Mouse (Mus musculus): ENCODE results near the gene Vax1. TPM values are rescaled to one million over a fixed set of nuclear protein-coding genes. Genes with fewer than 3 reads are reported as not detected.

The Vax1 gene
- polyA plus RNA-seq, 1 experiment from 2014 or later: not detected

DNA sequence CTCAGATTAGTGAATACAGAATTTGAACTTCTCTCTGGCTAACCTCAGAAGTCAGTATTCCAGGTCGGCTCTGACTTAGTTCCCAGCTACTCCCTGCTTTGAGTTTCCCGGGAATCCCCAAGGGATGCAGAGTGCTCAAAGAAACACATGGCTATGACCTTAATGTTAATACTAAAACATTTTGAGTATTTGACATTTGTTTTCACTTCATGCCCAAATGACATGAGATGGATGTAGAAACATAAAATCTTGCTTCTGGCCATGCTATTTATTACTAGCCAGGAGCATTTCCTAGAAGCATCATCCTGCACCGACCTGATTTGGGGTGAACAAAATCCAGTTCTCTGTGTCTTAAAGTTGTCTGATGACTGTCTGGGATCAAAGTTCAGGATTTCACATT, 2.9 kb upstream of the Vax1 start:
- 1% methylated on average over 3 of the region's 3 CpGs for WGBS
- Histone ChIP-seq H3K4me3 (ENCODE audit: low read depth, low read length) (no peak overlapping the region), H3K4me2 (ENCODE audit: low read length) (no peak overlapping the region), H3K36me3 (ENCODE audit: control insufficient read depth, insufficient read depth, low read length) (no peaks in the 10 kb centered on the region), H3K27me3 (replicated peaks; ENCODE audit: control insufficient read depth, insufficient read depth, low read length) (peaks cover 98% of the 10 kb centered on the region), H3K4me1 (replicated peaks; ENCODE audit: control insufficient read depth, insufficient read depth, low read length) (peaks cover 11% of the 10 kb centered on the region; the same call in 1 of the 2 replicates), H3K9ac (ENCODE audit: low read length) (no peak overlapping the region), H3K9me3 (ENCODE audit: control insufficient read depth, low read length) (no peaks in the 10 kb centered on the region), H3K27ac (ENCODE audit: low read depth) (no peak overlapping the region)
- DNase-seq (ENCODE audit: low spot score): no peak
- ATAC-seq (replicated peaks; ENCODE audit: low FRiP score, low TSS enrichment, low read depth): no peak

DNA sequence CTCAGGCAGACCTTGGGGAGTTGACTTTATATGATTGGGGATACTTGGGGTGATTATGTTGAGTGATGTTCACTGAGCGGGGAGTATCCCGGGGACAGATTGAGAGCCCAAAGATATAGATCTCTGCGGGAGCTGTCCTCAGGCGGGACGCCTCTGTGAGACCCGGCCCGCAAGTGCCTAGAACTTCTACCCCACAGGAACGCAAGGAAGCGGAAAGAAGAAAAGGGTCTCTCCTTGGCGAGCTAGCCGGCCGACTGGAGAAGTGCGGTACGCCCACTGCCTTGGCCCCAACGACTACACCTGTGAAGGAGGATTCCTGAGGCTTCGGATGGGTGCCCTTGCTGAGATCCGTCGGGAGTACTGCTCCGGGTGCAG, 2.0 kb upstream of the Vax1 start:
- no peaks in the 10 kb centered on the region for H3K36me3 ChIP-seq (ENCODE audit: control insufficient read depth, insufficient read depth, low read length)
- H3K4me3 ChIP-seq (ENCODE audit: low read depth, low read length): no peak overlapping the region
- ATAC-seq (replicated peaks; ENCODE audit: low FRiP score, low TSS enrichment, low read depth): no peak
- no peak overlapping the region for H3K9ac ChIP-seq (ENCODE audit: low read length)
- no peak overlapping the region for H3K27ac ChIP-seq (ENCODE audit: low read depth)
- peak; percentile 65 for DNase-seq (ENCODE audit: low spot score)
- H3K9me3 ChIP-seq (ENCODE audit: control insufficient read depth, low read length): no peaks in the 10 kb centered on the region
- peaks cover 100% of the 10 kb centered on the region for H3K27me3 ChIP-seq (replicated peaks; ENCODE audit: control insufficient read depth, insufficient read depth, low read length)
- no peak overlapping the region for H3K4me2 ChIP-seq (ENCODE audit: low read length)
- WGBS: 1% methylated on average over 19 of the region's 19 CpGs
- peaks cover 12% of the 10 kb centered on the region; the same call in 1 of the 2 replicates for H3K4me1 ChIP-seq (replicated peaks; ENCODE audit: control insufficient read depth, insufficient read depth, low read length)

DNA sequence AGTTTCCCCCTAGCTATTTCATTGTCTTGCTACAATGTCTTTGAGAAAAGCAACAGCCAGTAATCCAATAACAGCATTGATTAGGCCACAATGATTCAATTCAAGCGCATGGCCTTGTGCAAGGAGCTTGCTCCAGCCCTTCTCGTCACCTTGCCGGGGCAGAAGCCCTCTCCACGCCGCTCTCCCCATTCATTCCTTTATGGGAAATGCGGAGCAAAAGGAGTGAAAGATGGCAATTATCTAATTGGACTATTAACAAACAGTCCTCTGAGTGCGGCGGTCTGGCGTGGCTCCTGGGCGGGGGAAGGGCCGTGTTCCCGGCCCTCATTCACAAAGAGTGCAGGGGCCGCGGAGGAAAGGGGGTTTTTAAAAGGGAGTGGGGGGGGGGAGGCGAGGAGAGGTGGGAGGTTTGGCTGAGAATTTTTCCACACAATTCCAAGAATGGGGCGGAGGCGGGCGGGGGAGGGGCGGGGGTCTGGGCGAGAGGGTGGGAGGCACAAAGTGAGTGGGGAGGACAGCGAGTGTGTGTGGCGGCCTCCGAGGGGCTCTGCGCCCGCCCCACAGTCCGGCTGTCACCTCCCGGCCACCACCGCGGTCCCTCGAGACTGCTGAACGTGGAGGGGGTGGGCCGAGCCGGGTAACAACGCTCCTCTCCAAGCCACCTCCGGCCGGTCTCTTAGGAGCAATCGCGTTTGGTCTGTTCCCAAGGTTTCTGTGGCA, 1.5 kb upstream of the Vax1 start:
- no peak overlapping the region for H3K4me3 ChIP-seq (ENCODE audit: low read depth, low read length)
- no peaks in the 10 kb centered on the region for H3K9me3 ChIP-seq (ENCODE audit: control insufficient read depth, low read length)
- ATAC-seq (replicated peaks; ENCODE audit: low FRiP score, low TSS enrichment, low read depth) (no peak), DNase-seq (ENCODE audit: low spot score) (no peak)
- peaks cover 100% of the 10 kb centered on the region for H3K27me3 ChIP-seq (replicated peaks; ENCODE audit: control insufficient read depth, insufficient read depth, low read length)
- no peaks in the 10 kb centered on the region for H3K36me3 ChIP-seq (ENCODE audit: control insufficient read depth, insufficient read depth, low read length)
- H3K4me2 ChIP-seq (ENCODE audit: low read length): no peak overlapping the region
- no peak overlapping the region for H3K27ac ChIP-seq (ENCODE audit: low read depth)
- H3K9ac ChIP-seq (ENCODE audit: low read length): no peak overlapping the region
- under 1% methylated on average over 38 of the region's 38 CpGs for WGBS
- H3K4me1 ChIP-seq (replicated peaks; ENCODE audit: control insufficient read depth, insufficient read depth, low read length): peaks cover 17% of the 10 kb centered on the region; the same call in 1 of the 2 replicates

DNA sequence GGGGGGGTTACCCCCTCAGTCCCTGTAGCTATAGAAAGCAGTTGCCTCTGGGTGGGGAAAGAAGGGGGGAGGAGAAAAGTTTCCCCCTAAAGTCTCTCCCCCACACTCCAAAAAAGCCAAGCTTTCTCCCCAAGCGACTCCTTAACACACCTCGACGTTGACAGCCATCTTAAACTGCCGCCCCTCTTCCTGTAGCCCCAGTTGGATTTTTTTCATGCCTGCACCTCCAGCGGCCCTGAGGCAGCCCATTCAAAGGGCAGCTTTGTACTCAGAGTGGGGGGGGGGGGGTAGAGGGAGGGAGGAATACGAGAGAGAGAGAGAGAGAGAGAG, 875 bp upstream of the Vax1 start:
- no peak overlapping the region for H3K4me3 ChIP-seq (ENCODE audit: low read depth, low read length)
- 0% methylated on average over 6 of the region's 6 CpGs for WGBS
- ATAC-seq (replicated peaks; ENCODE audit: low FRiP score, low TSS enrichment, low read depth): no peak

DNA sequence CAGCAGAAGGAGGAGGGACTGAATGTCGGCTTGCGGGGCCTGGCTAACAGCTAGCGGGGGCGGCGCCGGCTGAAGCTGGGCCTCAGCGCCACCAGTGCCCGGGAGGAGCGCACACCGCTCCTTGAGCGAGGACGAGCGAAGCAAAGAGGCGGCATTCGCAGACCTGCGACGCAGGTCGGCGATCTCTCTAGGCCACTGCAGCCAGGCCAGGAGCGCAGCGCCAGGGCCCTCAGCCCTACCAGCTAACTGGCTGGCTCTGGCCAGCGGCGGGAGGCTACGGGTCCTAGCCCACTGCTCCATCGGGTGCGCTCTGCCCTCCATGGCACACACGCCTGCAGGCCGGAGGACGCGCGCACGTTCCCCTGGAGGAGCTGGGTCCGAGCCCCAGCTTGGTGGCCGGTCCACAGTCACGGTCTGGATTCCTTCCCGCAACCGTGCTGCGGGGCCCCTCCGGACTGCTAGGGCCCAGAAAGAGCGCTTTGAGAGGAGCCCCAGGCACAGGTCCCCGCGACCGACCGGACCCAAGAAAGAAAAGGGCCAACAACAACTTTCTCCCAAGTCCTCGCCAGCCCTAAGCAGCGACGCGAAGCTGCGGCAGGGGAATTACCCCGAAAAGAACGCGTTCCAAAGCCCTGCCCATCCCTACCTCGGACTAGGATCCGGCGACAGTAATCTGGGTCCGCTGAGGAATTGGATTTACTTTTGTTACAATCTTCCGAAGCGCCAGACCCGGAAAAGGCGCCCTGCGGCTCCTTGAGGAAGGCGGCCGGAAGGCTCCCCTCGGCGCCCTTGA, 517 bp downstream of the Vax1 start:
- under 1% methylated on average over 60 of the region's 65 CpGs for WGBS
- Histone ChIP-seq H3K27ac (ENCODE audit: low read depth) (no peak overlapping the region), H3K9me3 (ENCODE audit: control insufficient read depth, low read length) (no peaks in the 10 kb centered on the region), H3K4me2 (ENCODE audit: low read length) (peak overlapping the region; percentile 38), H3K4me3 (ENCODE audit: low read depth, low read length) (peak overlapping the region; percentile 17), H3K9ac (ENCODE audit: low read length) (no peak overlapping the region), H3K36me3 (ENCODE audit: control insufficient read depth, insufficient read depth, low read length) (no peaks in the 10 kb centered on the region), H3K4me1 (replicated peaks; ENCODE audit: control insufficient read depth, insufficient read depth, low read length) (peaks cover 20% of the 10 kb centered on the region; the same call in 1 of the 2 replicates), H3K27me3 (replicated peaks; ENCODE audit: control insufficient read depth, insufficient read depth, low read length) (peaks cover 100% of the 10 kb centered on the region)
- no peak for ATAC-seq (replicated peaks; ENCODE audit: low FRiP score, low TSS enrichment, low read depth)
- DNase-seq (ENCODE audit: low spot score): peak; percentile 75

More for the DNA sequence above, 875 bp upstream of the Vax1 start:
- Histone ChIP-seq H3K4me1 (replicated peaks; ENCODE audit: control insufficient read depth, insufficient read depth, low read length) (peaks cover 20% of the 10 kb centered on the region; the same call in 1 of the 2 replicates), H3K4me2 (ENCODE audit: low read length) (no peak overlapping the region), H3K27me3 (replicated peaks; ENCODE audit: control insufficient read depth, insufficient read depth, low read length) (peaks cover 100% of the 10 kb centered on the region), H3K9ac (ENCODE audit: low read length) (no peak overlapping the region), H3K27ac (ENCODE audit: low read depth) (no peak overlapping the region), H3K9me3 (ENCODE audit: control insufficient read depth, low read length) (no peaks in the 10 kb centered on the region), H3K36me3 (ENCODE audit: control insufficient read depth, insufficient read depth, low read length) (no peaks in the 10 kb centered on the region)
- DNase-seq (ENCODE audit: low spot score): no peak

DNA sequence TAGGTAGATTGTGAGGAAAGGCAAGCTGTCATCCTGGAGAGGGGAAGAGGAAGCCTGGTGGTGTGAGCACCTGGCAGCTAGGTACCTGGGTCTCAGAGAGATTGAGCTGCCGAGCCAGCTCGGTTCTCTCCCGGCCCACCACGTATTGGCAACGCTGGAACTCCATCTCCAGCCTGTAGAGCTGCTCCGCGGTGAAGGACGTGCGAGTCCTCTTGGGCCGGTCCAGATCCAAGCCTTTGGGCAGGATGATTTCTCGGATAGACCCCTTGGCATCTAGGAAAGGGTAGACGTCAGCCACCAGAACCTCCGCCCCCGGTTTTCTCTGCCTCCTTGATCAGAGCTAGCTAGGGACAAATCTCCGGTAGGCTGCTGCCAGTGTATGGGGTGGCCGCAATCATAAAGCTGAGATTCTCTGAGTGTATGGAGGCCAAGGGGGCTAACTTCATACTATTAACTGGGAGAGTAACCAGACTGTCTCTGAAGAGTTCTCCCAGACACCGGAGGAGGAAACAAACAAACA, 1.4 kb downstream of the Vax1 start:
- Histone ChIP-seq H3K27me3 (replicated peaks; ENCODE audit: control insufficient read depth, insufficient read depth, low read length) (peaks cover 100% of the 10 kb centered on the region), H3K27ac (ENCODE audit: low read depth) (no peak overlapping the region), H3K9me3 (ENCODE audit: control insufficient read depth, low read length) (no peaks in the 10 kb centered on the region), H3K4me3 (ENCODE audit: low read depth, low read length) (no peak overlapping the region), H3K9ac (ENCODE audit: low read length) (no peak overlapping the region), H3K36me3 (ENCODE audit: control insufficient read depth, insufficient read depth, low read length) (no peaks in the 10 kb centered on the region), H3K4me1 (replicated peaks; ENCODE audit: control insufficient read depth, insufficient read depth, low read length) (peaks cover 20% of the 10 kb centered on the region; the same call in 1 of the 2 replicates), H3K4me2 (ENCODE audit: low read length) (no peak overlapping the region)
- peak; percentile 70 for DNase-seq (ENCODE audit: low spot score)
- ATAC-seq (replicated peaks; ENCODE audit: low FRiP score, low TSS enrichment, low read depth): no peak
- WGBS: 3% methylated on average over 17 of the region's 17 CpGs

DNA sequence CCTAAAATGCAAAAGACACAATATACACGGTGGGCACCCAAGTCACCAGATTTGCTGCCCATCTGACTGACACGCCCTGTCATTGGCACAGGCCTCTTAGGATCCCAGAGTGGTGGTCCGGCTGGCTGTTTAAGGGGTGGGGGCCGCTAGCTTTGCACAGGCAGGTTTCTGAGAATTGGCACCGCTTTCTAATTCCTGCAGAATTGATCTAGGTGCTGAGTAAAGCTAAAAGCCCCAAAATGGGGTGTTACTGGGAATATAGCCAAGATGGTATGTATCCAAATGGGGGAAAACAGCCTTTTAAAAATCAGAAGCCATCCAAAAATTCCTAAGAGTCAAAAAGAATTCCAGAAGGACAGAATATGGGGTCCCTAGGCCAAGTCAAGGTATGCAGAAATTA, 2.0 kb downstream of the Vax1 start:
- H3K4me2 ChIP-seq (ENCODE audit: low read length): no peak overlapping the region
- no peak overlapping the region for H3K27ac ChIP-seq (ENCODE audit: low read depth)
- no peak overlapping the region for H3K9ac ChIP-seq (ENCODE audit: low read length)
- no peak for ATAC-seq (replicated peaks; ENCODE audit: low FRiP score, low TSS enrichment, low read depth)
- no peaks in the 10 kb centered on the region for H3K9me3 ChIP-seq (ENCODE audit: control insufficient read depth, low read length)
- H3K4me1 ChIP-seq (replicated peaks; ENCODE audit: control insufficient read depth, insufficient read depth, low read length): peaks cover 20% of the 10 kb centered on the region; the same call in 1 of the 2 replicates
- DNase-seq (ENCODE audit: low spot score): no peak
- peaks cover 100% of the 10 kb centered on the region for H3K27me3 ChIP-seq (replicated peaks; ENCODE audit: control insufficient read depth, insufficient read depth, low read length)
- no peaks in the 10 kb centered on the region for H3K36me3 ChIP-seq (ENCODE audit: control insufficient read depth, insufficient read depth, low read length)
- no peak overlapping the region for H3K4me3 ChIP-seq (ENCODE audit: low read depth, low read length)
- 18% methylated on average over 5 of the region's 5 CpGs for WGBS

DNA sequence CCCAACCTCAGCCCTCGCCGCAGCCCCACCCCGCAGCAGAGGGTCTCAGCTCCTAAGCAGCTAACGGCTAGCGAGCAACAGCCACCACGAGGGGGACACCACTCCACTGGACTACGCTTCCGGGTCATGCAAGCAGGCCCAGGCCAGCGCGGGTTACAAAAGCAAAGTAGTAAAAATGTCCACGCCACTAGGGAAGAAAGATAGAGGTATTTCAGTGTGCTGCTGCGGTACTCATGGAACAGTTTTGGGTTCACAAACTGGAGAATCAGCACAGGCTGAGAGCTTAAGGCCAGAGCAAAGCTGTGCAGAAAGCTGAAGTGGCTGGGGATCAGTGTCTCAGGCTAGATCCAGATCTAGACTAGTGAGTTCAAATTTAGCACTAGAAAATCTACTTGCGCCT, 3.0 kb downstream of the Vax1 start:
- DNase-seq (ENCODE audit: low spot score): peak; percentile 68
- peaks cover 100% of the 10 kb centered on the region for H3K27me3 ChIP-seq (replicated peaks; ENCODE audit: control insufficient read depth, insufficient read depth, low read length)
- H3K4me2 ChIP-seq (ENCODE audit: low read length): peak overlapping the region; percentile 52
- H3K4me1 ChIP-seq (replicated peaks; ENCODE audit: control insufficient read depth, insufficient read depth, low read length): peaks cover 20% of the 10 kb centered on the region; the same call in 1 of the 2 replicates
- 4% methylated on average over 13 of the region's 13 CpGs for WGBS
- H3K9me3 ChIP-seq (ENCODE audit: control insufficient read depth, low read length): no peaks in the 10 kb centered on the region
- no peak overlapping the region for H3K9ac ChIP-seq (ENCODE audit: low read length)
- H3K36me3 ChIP-seq (ENCODE audit: control insufficient read depth, insufficient read depth, low read length): no peaks in the 10 kb centered on the region
- H3K27ac ChIP-seq (ENCODE audit: low read depth): no peak overlapping the region
- H3K4me3 ChIP-seq (ENCODE audit: low read depth, low read length): peak overlapping the region; percentile 32
- no peak for ATAC-seq (replicated peaks; ENCODE audit: low FRiP score, low TSS enrichment, low read depth)
